Mouse (Mus musculus) forebrain, embryonic 16.5 days (tissue): ENCODE data around the gene Fam214a. TPM values are rescaled to one million over a fixed set of nuclear protein-coding genes. Genes with fewer than 3 reads are reported as not detected.
"Not testable (repeated sequence)": the region's sequence is repeated elsewhere in the genome, so short reads cannot be mapped to it uniquely, and the experiment has no call there.

ENCODE experiments used
- ATAC-seq: fragments of 200-750 bp; cut with Nextera tagmentation; 2 replicates; pipeline ENCODE4 v1.8.0; 2017; ENCODE audit warnings: mild to moderate bottlenecking, moderate library complexity
- H3K27ac ChIP-seq: fragments of 300-500 bp; sonication (generic); 2 replicates; pipeline ENCODE4 v1.5.1; 2014; ENCODE audit warnings: low read length, control low read depth
- H3K27me3 ChIP-seq: fragments of 300-500 bp; sonication (generic); replicated peaks from 2 replicates; pipeline ENCODE4 v1.6.1; 2014; ENCODE audit warnings: low read length; ENCODE audit not compliant: control insufficient read depth, insufficient read depth
- H3K36me3 ChIP-seq: fragments of 300-500 bp; sonication (generic); 2 replicates; pipeline ENCODE4 v1.6.1; 2014; ENCODE audit not compliant: control insufficient read depth, insufficient read depth
- H3K4me1 ChIP-seq: fragments of 300-500 bp; sonication (generic); replicated peaks from 2 replicates; pipeline ENCODE4 v1.6.1; 2014; ENCODE audit warnings: low read length; ENCODE audit not compliant: control insufficient read depth, insufficient read depth
- H3K4me2 ChIP-seq: fragments of 300-500 bp; sonication (generic); 2 replicates; pipeline ENCODE4 v1.6.1; 2014; ENCODE audit warnings: mild to moderate bottlenecking, low read length, control low read depth
- H3K4me3 ChIP-seq: fragments of 300-500 bp; sonication (generic); replicated peaks from 2 replicates; pipeline ENCODE4 v1.5.1; 2014; ENCODE audit warnings: mild to moderate bottlenecking, low read length, control low read depth
- H3K9ac ChIP-seq: fragments of 300-500 bp; sonication (generic); replicated peaks from 2 replicates; pipeline ENCODE4 v1.6.1; 2014; ENCODE audit warnings: low read depth, low read length, control low read depth
- H3K9me3 ChIP-seq: fragments of 300-500 bp; sonication (generic); 2 replicates; pipeline ENCODE4 v1.6.1; 2016; ENCODE audit warnings: low read length; ENCODE audit not compliant: control insufficient read depth
- WGBS: fragments of 180-500 bp; shearing (Covaris S2); extraction: QIAGEN DNeasy Blood & Tissue Kit; methylation state at CpG from one replicate; pipeline ENCODE4 v1.1.7; 2014; 5-methylcytosine and 5-hydroxymethylcytosine counted together
- polyA plus RNA-seq: library from polyadenylated mRNA; unstranded; fragments of >200 nt; fragmentation: Nextera tagmentation; extraction: Ambion mirVana; gene quantifications from 2 replicates; pipeline ENCODE4 v1.2.1, GENCODE M21; 2015

Fam214a gene
- polyA plus RNA-seq, 1 experiment from 2014 or later = 30.1 TPM

- not testable (repeated sequence) for H3K36me3 ChIP-seq, H3K4me3 ChIP-seq, H3K9me3 ChIP-seq, H3K4me1 ChIP-seq, H3K27ac ChIP-seq, H3K27me3 ChIP-seq, H3K9ac ChIP-seq, ATAC-seq, H3K4me2 ChIP-seq
- WGBS = 86% methylated on average over 1 of the region's 1 CpGs
These were observed 30.0 kb downstream of the Fam214a start for GRCm38 (mm10) chr9:74982722-74983121.

GRCm38 (mm10) chr9:74985173-74985715 lies 32.6 kb downstream of the Fam214a start:
- H3K9ac ChIP-seq = no peak overlapping the region
- ATAC-seq = no peak
- H3K4me3 ChIP-seq = no peak overlapping the region
- H3K9me3 ChIP-seq = no peaks in the 10 kb centered on the region
- no peaks in the 10 kb centered on the region for H3K36me3 ChIP-seq
- no peaks in the 10 kb centered on the region for H3K27me3 ChIP-seq
- no peaks in the 10 kb centered on the region for H3K4me1 ChIP-seq
- H3K27ac ChIP-seq = no peak overlapping the region
- WGBS = 82% methylated on average over 14 of the region's 14 CpGs
- no peak overlapping the region for H3K4me2 ChIP-seq

- no peak for ATAC-seq
- 77% methylated on average over 2 of the region's 2 CpGs for WGBS
- no peaks in the 10 kb centered on the region for H3K4me1 ChIP-seq
- no peak overlapping the region for H3K4me3 ChIP-seq
- H3K36me3 ChIP-seq = no peaks in the 10 kb centered on the region
- H3K9ac ChIP-seq = no peak overlapping the region
- H3K9me3 ChIP-seq = no peaks in the 10 kb centered on the region
- no peaks in the 10 kb centered on the region for H3K27me3 ChIP-seq
- no peak overlapping the region for H3K27ac ChIP-seq
- H3K4me2 ChIP-seq = no peak overlapping the region
These were observed 33.1 kb downstream of the Fam214a start for GRCm38 (mm10) chr9:74985770-74986169.

GRCm38 (mm10) chr9:74988893-74989460 lies 36.3 kb downstream of the Fam214a start:
- Histone ChIP-seq H3K27ac (no peak overlapping the region), H3K9me3 (no peaks in the 10 kb centered on the region), H3K4me3 (no peak overlapping the region), H3K36me3 (no peaks in the 10 kb centered on the region), H3K4me2 (no peak overlapping the region), H3K9ac (no peak overlapping the region), H3K27me3 (no peaks in the 10 kb centered on the region), H3K4me1 (peaks cover 3% of the 10 kb centered on the region; the same call in 1 of the 2 replicates)
- WGBS = 85% methylated on average over 7 of the region's 7 CpGs
- ATAC-seq = no peak

- Histone ChIP-seq H3K4me1 (peaks cover 9% of the 10 kb centered on the region), H3K9ac (no peak overlapping the region), H3K4me2 (no peak overlapping the region), H3K27ac (no peak overlapping the region), H3K36me3 (no peaks in the 10 kb centered on the region), H3K9me3 (no peaks in the 10 kb centered on the region), H3K27me3 (no peaks in the 10 kb centered on the region), H3K4me3 (no peak overlapping the region)
- no peak for ATAC-seq
- WGBS = 87% methylated on average over 2 of the region's 2 CpGs
These were observed 37.3 kb downstream of the Fam214a start for GRCm38 (mm10) chr9:74989990-74990389.

- Histone ChIP-seq H3K27me3 (no peaks in the 10 kb centered on the region), H3K4me2 (no peak overlapping the region), H3K4me1 (peaks cover 9% of the 10 kb centered on the region), H3K9ac (no peak overlapping the region), H3K27ac (no peak overlapping the region), H3K9me3 (no peaks in the 10 kb centered on the region), H3K36me3 (no peaks in the 10 kb centered on the region), H3K4me3 (no peak overlapping the region)
- no peak for ATAC-seq
- WGBS = 73% methylated on average over 10 of the region's 10 CpGs
These were observed 42.0 kb downstream of the Fam214a start for GRCm38 (mm10) chr9:74994611-74995257.

GRCm38 (mm10) chr9:74996349-74996748 lies 43.7 kb downstream of the Fam214a start:
- H3K36me3 ChIP-seq = no peaks in the 10 kb centered on the region
- no peak overlapping the region for H3K27ac ChIP-seq
- no peak overlapping the region for H3K4me3 ChIP-seq
- no peaks in the 10 kb centered on the region for H3K9me3 ChIP-seq
- WGBS = 52% methylated on average over 2 of the region's 2 CpGs
- ATAC-seq = no peak
- no peaks in the 10 kb centered on the region for H3K27me3 ChIP-seq
- no peak overlapping the region for H3K9ac ChIP-seq
- no peak overlapping the region for H3K4me2 ChIP-seq
- peaks cover 11% of the 10 kb centered on the region for H3K4me1 ChIP-seq

- Histone ChIP-seq H3K9ac (no peak overlapping the region), H3K36me3 (no peaks in the 10 kb centered on the region), H3K27me3 (no peaks in the 10 kb centered on the region), H3K27ac (no peak overlapping the region), H3K9me3 (no peaks in the 10 kb centered on the region), H3K4me2 (no peak overlapping the region), H3K4me3 (no peak overlapping the region), H3K4me1 (peaks cover 13% of the 10 kb centered on the region)
- ATAC-seq = no peak
These were observed 45.3 kb downstream of the Fam214a start for GRCm38 (mm10) chr9:74997976-74998375.

- no peaks in the 10 kb centered on the region for H3K27me3 ChIP-seq
- no peak for ATAC-seq
- peaks cover 8% of the 10 kb centered on the region for H3K4me1 ChIP-seq
- no peak overlapping the region for H3K9ac ChIP-seq
- no peaks in the 10 kb centered on the region for H3K9me3 ChIP-seq
- WGBS = 90% methylated on average over 6 of the region's 6 CpGs
- H3K36me3 ChIP-seq = no peaks in the 10 kb centered on the region; the same call in 1 of the 2 replicates
- H3K4me3 ChIP-seq = no peak overlapping the region
- H3K4me2 ChIP-seq = no peak overlapping the region
- H3K27ac ChIP-seq = no peak overlapping the region
These were observed 48.3 kb downstream of the Fam214a start for GRCm38 (mm10) chr9:75001006-75001405.
